Comparison of ENCODE assay signal across 21 mouse cellular contexts in genomic region chr1:171231844-171232243, GRCm38 (mm10). TPM values are rescaled to one million over a fixed set of nuclear protein-coding genes. Genes with fewer than 3 reads are reported as not detected.
DNase-seq lines count a peak whose midpoint lies in the region; ATAC-seq and TF ChIP-seq lines count a peak whose summit lies in the region.
"Had no signal": no experiment of that assay in that cellular context is flagged by ENCODE, and none has a peak within 500 bp of the region (broad histone marks: within the 10 kb centered on the region; RNA-seq: fewer than 3 reads in every experiment).

No protein-coding gene starts in this region.

- H3K4me2 ChIP-seq in liver, embryonic 15.5 days = peak overlapping the region; percentile 27
- H3K4me2 ChIP-seq: limb, embryonic 13.5 days; neural tube, embryonic 13.5 days had no signal

- peak overlapping the region; percentile 7; the same call in 1 of the 2 replicates for H3K4me3 ChIP-seq in brown adipose tissue, adult 24 weeks (ENCODE audit: insufficient read depth, low read depth, low read length)
- peak overlapping the region; percentile 43 for H3K4me3 ChIP-seq in liver, embryonic 15.5 days (replicated peaks)
- H3K4me3 ChIP-seq in layer of hippocampus, adult 2 months = no peak overlapping the region
- H3K4me3 ChIP-seq: limb, embryonic 13.5 days; neural tube, embryonic 13.5 days had no signal

- peaks cover 30% of the 10 kb centered on the region for H3K36me3 ChIP-seq in liver, embryonic 15.5 days (replicated peaks)

- no peaks in the 10 kb centered on the region for H3K27me3 ChIP-seq in liver, embryonic 15.5 days
- H3K27me3 ChIP-seq: limb, embryonic 13.5 days; neural tube, embryonic 13.5 days had no signal

- H3K27ac ChIP-seq in brown adipose tissue, adult 24 weeks (replicated peaks; ENCODE audit: low read depth, low read length) = no peak overlapping the region
- H3K27ac ChIP-seq in liver, embryonic 15.5 days (replicated peaks) = no peak overlapping the region
- H3K27ac ChIP-seq in layer of hippocampus, adult 2 months = no peak overlapping the region
- H3K27ac ChIP-seq: hindbrain, postnatal 0 days; limb, embryonic 13.5 days; neural tube, embryonic 13.5 days; stomach, postnatal 0 days had no signal

- H3K9ac ChIP-seq in liver, embryonic 15.5 days = no peak overlapping the region
- H3K9ac ChIP-seq: limb, embryonic 13.5 days; neural tube, embryonic 13.5 days had no signal

- DNase-seq in lung, postnatal 36 days = peak; percentile 39
- no peak for DNase-seq in lung, postnatal 10 days
- DNase-seq in natural killer cell, adult 2 months (ENCODE audit: low spot score in 2 of 2) = peak; percentile 63 to 82
- DNase-seq in layer of hippocampus, adult 2 months (ENCODE audit: low spot score in 2 of 2) = no peak
- no peak for DNase-seq in B cell, adult 2 months
- DNase-seq in spleen, postnatal 14 days (ENCODE audit: low spot score in 2 of 2) = no peak
- DNase-seq: cerebellum, adult 9-10 months; heart, postnatal 14 days; kidney, adult 9 months; lung, postnatal 14 days; right cerebral cortex, postnatal 4 days; thymus, postnatal 36 days had no signal

- TF ChIP-seq CTCF in layer of hippocampus, adult 2 months (conservative IDR thresholded peaks at IDR 0.05) = no peak

- H3K4me1 ChIP-seq in brown adipose tissue, adult 24 weeks (ENCODE audit: control insufficient read depth, insufficient read depth, insufficient read length, low read length) = peaks cover 3% of the 10 kb centered on the region
- H3K4me1 ChIP-seq in liver, embryonic 15.5 days (replicated peaks) = peaks cover 39% of the 10 kb centered on the region
- H3K4me1 ChIP-seq: neural tube, embryonic 13.5 days had no signal

- WGBS in liver, embryonic 15.5 days (ENCODE audit: insufficient replicate concordance) = 26% methylated on average over 4 of the region's 4 CpGs

- no peak for ATAC-seq in liver, embryonic 15.5 days (ENCODE audit: insufficient read depth)
- ATAC-seq: forebrain, embryonic 14.5 days; hindbrain, postnatal 0 days; midbrain, embryonic 16.5 days had no signal

- H3K9me3 ChIP-seq in liver, embryonic 15.5 days (replicated peaks) = no peaks in the 10 kb centered on the region
- H3K9me3 ChIP-seq: limb, embryonic 13.5 days; neural tube, embryonic 13.5 days had no signal

RNA-seq across cellular contexts. Expression of gene Fcer1g, which starts 2.3 kb away (rescaled TPM):
- 29.3 and 35.1 TPM in 2 replicates for polyA plus RNA-seq in brown adipose tissue, adult 24 weeks (2012; ENCODE audit: insufficient read depth, insufficient read length, missing spikeins)
- 115 and 118 TPM in 2 replicates for polyA plus RNA-seq in liver, embryonic 15.5 days (2015; fragmentation: Nextera tagmentation; extraction: Ambion mirVana)
- 10 to 100 TPM; 14.9 to 17.2 TPM for total RNA-seq in layer of hippocampus, adult 2 months (2021)

RNA-seq across cellular contexts. Expression of gene Apoa2, which starts 7.0 kb away (rescaled TPM):
- 3.5 and 19.0 TPM in 2 replicates for polyA plus RNA-seq in brown adipose tissue, adult 24 weeks (2012; ENCODE audit: insufficient read depth, insufficient read length, missing spikeins)
- polyA plus RNA-seq in liver, embryonic 15.5 days (2015; fragmentation: Nextera tagmentation; extraction: Ambion mirVana) = 6,467 and 6,641 TPM in 2 replicates
- total RNA-seq in layer of hippocampus, adult 2 months (2021) = 1 to 10 TPM; 1.2 to 1.9 TPM
- total RNA-seq: hindbrain, postnatal 0 days had no signal

RNA-seq across cellular contexts. Expression of gene Tomm40l, which starts 9.5 kb away (rescaled TPM):
- 59.3 and 65.5 TPM in 2 replicates for polyA plus RNA-seq in brown adipose tissue, adult 24 weeks (2012; ENCODE audit: insufficient read depth, insufficient read length, missing spikeins)
- 15.8 and 16.2 TPM in 2 replicates for polyA plus RNA-seq in liver, embryonic 15.5 days (2015; fragmentation: Nextera tagmentation; extraction: Ambion mirVana)
- 10 to 100 TPM; 70.8 to 76.7 TPM for total RNA-seq in layer of hippocampus, adult 2 months (2021)

RNA-seq across cellular contexts. Expression of gene Nr1i3, which starts 18.1 kb away (rescaled TPM):
- not detected in 2 replicates for polyA plus RNA-seq in brown adipose tissue, adult 24 weeks (2012; ENCODE audit: insufficient read depth, insufficient read length, missing spikeins)
- 1.1 and 1.5 TPM in 2 replicates for polyA plus RNA-seq in liver, embryonic 15.5 days (2015; fragmentation: Nextera tagmentation; extraction: Ambion mirVana)
- under 1 TPM in 1 of 2 experiments, not detected in 1; 0.15 TPM for total RNA-seq in layer of hippocampus, adult 2 months (2021)
- total RNA-seq: heart, adult 8-10 months; hindbrain, postnatal 0 days had no signal

RNA-seq across cellular contexts. Expression of gene Adamts4, which starts 18.4 kb away (rescaled TPM):
- 0.50 and 1.2 TPM in 2 replicates for polyA plus RNA-seq in brown adipose tissue, adult 24 weeks (2012; ENCODE audit: insufficient read depth, insufficient read length, missing spikeins)
- polyA plus RNA-seq in liver, embryonic 15.5 days (2015; fragmentation: Nextera tagmentation; extraction: Ambion mirVana) = 0.58 and 0.60 TPM in 2 replicates
- 10 to 100 TPM in 1 of 2 experiments, 1 to 10 TPM in 1; 9.6 to 10.9 TPM for total RNA-seq in layer of hippocampus, adult 2 months (2021)

Comparison
In these comparisons a context has a peak if more than half of its experiments do, and no peak if none do; other contexts are left out.
1. DNase-seq: peak in lung, postnatal 36 days (single experiment) and natural killer cell, adult 2 months (2 of 2); none in lung, postnatal 10 days (single experiment), layer of hippocampus, adult 2 months (0 of 2), B cell, adult 2 months (0 of 2) and spleen, postnatal 14 days (0 of 2).
2. RNA of gene Apoa2, which starts 7.0 kb away (polyA plus RNA-seq): 6,467 to 6,641 TPM in liver, embryonic 15.5 days; 3.5 to 19.0 TPM in brown adipose tissue, adult 24 weeks; every median in the first group is over 100 times any median in the second.